Mouse (Mus musculus): ENCODE results near the gene Snta1.

DNA sequence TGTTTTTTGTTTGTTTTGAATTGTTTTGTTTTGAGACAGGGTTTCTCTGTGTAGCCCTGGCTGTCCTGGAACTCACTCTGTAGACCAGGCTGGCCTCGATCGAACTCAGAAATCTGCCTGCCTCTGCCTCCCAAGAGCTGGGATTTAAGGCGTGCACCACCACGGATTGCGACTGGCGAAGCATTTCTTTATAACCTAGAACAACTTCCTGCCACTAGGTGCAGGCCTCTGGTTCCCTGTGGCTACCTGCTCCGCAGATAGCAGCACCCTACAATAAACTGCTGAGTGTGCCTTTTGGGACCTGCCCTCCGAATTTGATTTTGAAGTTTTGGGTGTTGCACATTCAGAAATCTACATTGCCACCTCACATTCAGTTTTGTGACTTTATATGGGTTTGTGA is 39.9 kb upstream of the Snta1 start:
- no peak for TF ChIP-seq CTCF (IDR thresholded peaks at IDR 0.05; ENCODE audit: insufficient read depth, low read depth, low read length)
- TF ChIP-seq POLR2A (IDR thresholded peaks at IDR 0.05; ENCODE audit: insufficient read depth, low read depth, low read length): no peak

Measured in olfactory bulb, adult 2 months (tissue).